Mouse (Mus musculus) spleen, postnatal 10 days (tissue): ENCODE results near the gene Gal.
A peak's percentile ranks its signal among the peaks of the same experiment; 100 is the strongest.

Experiments used
- DNase-seq, 2 experiments: peaks; one replicate each; pipeline ENCODE4 v3.0.0; 2021 to 2022; ENCODE audit warnings: low spot score in 2 of 2

Gal gene

GRCm38 (mm10) chr19:3414268-3414733 lies at the start of gene Gal:
TSS of gene Gal (minus strand) at chr19:3414544.
- peak in 1 of 2 experiments; percentile 23 for DNase-seq

- no peak for DNase-seq
These were observed 45.6 kb upstream of the Gal start for GRCm38 (mm10) chr19:3459986-3460385.

GRCm38 (mm10) chr19:3458331-3459099 lies 44.2 kb upstream of the Gal start:
- DNase-seq = no peak

GRCm38 (mm10) chr19:3457700-3458099 lies 43.4 kb upstream of the Gal start:
- DNase-seq = no peak

- DNase-seq = peak in 1 of 2 experiments; percentile 32
These were observed 37.3 kb upstream of the Gal start for GRCm38 (mm10) chr19:3451649-3452048.

GRCm38 (mm10) chr19:3451170-3451569 lies 36.8 kb upstream of the Gal start:
- peak; percentile 29 to 61 for DNase-seq

GRCm38 (mm10) chr19:3450714-3451113 lies 36.4 kb upstream of the Gal start:
- no peak for DNase-seq

GRCm38 (mm10) chr19:3449248-3449647 lies 34.9 kb upstream of the Gal start:
- no peak for DNase-seq

GRCm38 (mm10) chr19:3447348-3447747 lies 33.0 kb upstream of the Gal start:
- DNase-seq = no peak

- no peak for DNase-seq
These were observed 26.7 kb upstream of the Gal start for GRCm38 (mm10) chr19:3441092-3441491.

- no peak for DNase-seq
These were observed 26.3 kb upstream of the Gal start for GRCm38 (mm10) chr19:3440667-3441066.

GRCm38 (mm10) chr19:3437980-3438379 lies 23.6 kb upstream of the Gal start:
- DNase-seq = no peak

- DNase-seq = peak; percentile 46 to 78
These were observed 22.5 kb upstream of the Gal start for GRCm38 (mm10) chr19:3436840-3437239.

GRCm38 (mm10) chr19:3435824-3436223 lies 21.5 kb upstream of the Gal start:
- no peak for DNase-seq

GRCm38 (mm10) chr19:3434641-3435040 lies 20.3 kb upstream of the Gal start:
- no peak for DNase-seq

- DNase-seq = no peak
These were observed 19.8 kb upstream of the Gal start for GRCm38 (mm10) chr19:3434124-3434523.

GRCm38 (mm10) chr19:3431969-3432368 lies 17.6 kb upstream of the Gal start:
- no peak for DNase-seq

GRCm38 (mm10) chr19:3431066-3431465 lies 16.7 kb upstream of the Gal start:
- no peak for DNase-seq

- DNase-seq = no peak
These were observed 14.9 kb upstream of the Gal start for GRCm38 (mm10) chr19:3429156-3429816.

GRCm38 (mm10) chr19:3428057-3428830 lies 13.9 kb upstream of the Gal start:
- no peak for DNase-seq

- DNase-seq = no peak
These were observed 9.9 kb upstream of the Gal start for GRCm38 (mm10) chr19:3424214-3424613.

- DNase-seq = no peak
These were observed 8.6 kb upstream of the Gal start for GRCm38 (mm10) chr19:3422981-3423380.
